Mouse (Mus musculus): Measurements from ENCODE around the gene Prdm15.

- TF ChIP-seq KAT2A (IDR thresholded peaks at IDR 0.05; ENCODE audit: insufficient replicate concordance, low read length) (no peak), CTCF (conservative IDR thresholded peaks at IDR 0.05 in 1 of 2, IDR thresholded peaks at IDR 0.05 in 1 of 2; ENCODE audit: low read depth in 2 of 2, low read length in 2 of 2) (no peak), POLR2A (IDR thresholded peaks at IDR 0.05; ENCODE audit: low read depth, low read length) (no peak), MYC (IDR thresholded peaks at IDR 0.05; ENCODE audit: low read depth, low read length) (no peak), ZNF384 (IDR thresholded peaks at IDR 0.05; ENCODE audit: low read depth, low read length) (no peak), HCFC1 (IDR thresholded peaks at IDR 0.05; ENCODE audit: low read depth, low read length) (no peak)
These were observed 21.0 kb upstream of the Prdm15 start for GRCm38 (mm10) chr16:97872657-97873056.

All from CH12.LX (cell line).